Mouse (Mus musculus) kidney, adult 11 months (tissue): ENCODE results near the gene Kctd7.

Experiments
- DNase-seq: peaks from one replicate; pipeline ENCODE4 v3.0.0; 2022

Kctd7 gene

DNA sequence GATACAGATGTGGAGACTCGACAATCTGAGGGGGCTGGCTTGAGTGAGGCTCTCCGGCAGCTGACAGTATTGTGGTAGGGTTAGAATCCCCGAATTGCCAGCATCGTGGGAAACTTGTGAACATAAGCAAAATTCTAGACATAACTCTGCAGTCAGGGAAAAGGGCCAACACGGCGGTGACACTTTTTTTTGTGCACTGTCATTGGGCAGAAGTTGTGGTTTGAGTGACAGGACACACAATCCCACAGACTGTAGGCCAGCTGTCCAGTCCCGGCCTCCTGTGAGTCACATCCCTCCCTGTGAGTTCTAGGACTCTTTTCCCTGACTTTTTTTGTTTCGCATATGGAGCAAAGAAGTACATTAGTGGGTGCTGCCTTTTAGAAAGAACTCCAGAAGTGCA lies 1.3 kb downstream of the Kctd7 start:
- no peak for DNase-seq

DNA sequence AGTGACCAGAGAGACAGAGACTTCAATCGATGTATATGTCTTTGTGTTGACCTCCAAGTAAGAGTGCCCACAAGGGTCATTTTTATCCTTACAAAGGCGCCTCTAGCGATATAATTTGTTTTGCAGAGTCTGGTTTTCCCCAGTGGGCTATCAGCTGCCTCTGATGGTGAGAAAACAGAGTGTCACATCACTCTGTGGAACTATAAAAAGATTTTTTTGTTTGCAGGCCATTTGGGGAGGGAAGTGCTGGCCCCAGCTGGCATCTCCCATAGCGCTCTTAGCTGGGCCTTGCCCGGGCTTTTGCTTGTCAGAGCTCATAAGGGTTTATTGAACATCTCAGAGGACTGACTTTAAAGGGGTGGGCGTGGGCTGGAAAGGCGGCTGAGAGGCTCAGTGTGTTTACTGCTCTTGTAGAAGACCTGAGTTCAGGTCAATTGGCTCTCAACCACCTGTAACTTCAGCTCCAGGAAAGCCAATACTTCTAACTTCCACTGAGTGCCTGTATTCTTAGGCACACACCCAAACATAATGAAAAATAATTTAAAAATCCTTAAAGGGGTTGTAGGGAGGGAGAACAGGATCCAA lies 5.2 kb downstream of the Kctd7 start:
- no peak for DNase-seq

DNA sequence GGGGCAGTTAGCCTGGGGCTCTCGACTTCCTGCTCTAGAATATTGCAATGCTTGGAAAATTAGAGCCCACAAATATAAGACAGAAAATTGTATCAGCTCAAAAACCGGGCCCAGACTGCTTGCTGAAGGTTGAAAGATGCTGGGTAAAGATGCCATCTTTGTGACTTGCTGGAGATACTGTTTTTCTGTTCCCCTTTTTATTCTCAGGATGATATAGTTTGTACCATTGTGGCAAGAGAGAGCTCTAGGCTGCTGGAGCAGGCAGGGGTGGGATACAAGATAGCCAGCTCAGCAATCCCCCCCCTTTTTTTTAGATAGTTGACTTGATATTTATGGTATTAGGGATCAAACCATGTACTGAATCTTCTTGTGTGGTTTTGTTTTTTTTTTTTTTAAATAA lies 9.6 kb downstream of the Kctd7 start:
- no peak for DNase-seq

- DNase-seq = no peak
Measured at GRCm38 (mm10) chr5:130158545-130158944, 13.9 kb downstream of the Kctd7 start.

DNA sequence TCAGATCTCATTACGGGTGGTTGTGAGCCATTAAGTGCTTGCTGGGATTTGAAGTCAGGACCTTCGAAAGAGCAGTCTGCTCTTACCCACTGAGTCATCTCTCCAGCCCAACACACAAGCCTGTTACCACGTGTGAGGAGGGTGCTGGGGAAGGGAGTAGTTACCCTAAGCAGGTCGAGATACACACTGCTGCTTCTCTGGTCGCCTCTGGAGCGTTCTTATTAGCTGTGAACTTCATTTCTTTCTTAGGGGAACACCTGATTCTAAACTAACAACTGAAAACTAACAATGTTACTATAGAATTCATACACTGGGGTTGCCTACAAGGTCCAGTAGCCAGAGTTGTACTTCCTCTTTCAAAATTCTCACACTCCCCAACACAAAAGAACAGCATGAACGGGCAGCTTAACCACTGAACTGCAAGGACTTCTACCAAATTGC lies 15.1 kb downstream of the Kctd7 start:
- no peak for DNase-seq

DNA sequence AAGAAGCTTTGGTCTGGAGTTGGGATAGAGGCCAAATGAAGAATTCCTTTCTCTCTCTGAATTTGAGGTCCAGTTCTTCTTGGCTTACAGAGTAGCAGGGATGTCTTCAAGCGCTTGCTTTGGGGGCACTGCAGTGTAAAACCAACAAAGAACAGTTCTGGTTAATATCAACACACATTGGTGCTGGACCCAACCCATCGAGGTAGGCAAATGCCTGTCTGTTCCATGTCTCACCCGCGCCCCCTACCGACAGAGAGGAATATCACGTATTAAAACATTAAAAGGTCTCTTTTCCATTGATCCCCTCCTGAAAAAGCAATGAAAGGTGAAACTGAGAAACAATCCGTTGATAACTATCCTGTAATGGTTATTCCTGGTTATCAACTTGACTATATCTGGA lies 19.0 kb downstream of the Kctd7 start:
- peak; percentile 51 for DNase-seq

DNA sequence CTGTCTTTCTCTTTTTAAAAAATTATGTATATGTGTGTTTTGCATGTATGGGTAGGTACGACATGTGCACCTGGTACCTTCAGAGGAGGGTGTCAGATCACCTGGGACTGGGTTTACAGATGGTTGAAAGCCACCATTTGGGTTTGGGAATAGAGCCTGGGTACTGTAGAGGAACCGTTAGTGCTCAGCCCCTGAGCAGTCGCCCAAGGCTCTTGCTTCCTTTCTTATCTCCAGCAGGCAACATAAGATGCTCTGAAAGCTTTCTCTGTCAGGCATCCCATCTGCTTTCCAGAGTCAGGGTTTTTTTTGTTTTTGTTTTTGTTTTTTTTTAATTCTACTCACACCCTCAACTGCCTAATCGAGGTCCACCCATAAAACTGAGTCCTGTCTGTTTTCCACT lies 20.6 kb downstream of the Kctd7 start:
- DNase-seq = no peak

DNA sequence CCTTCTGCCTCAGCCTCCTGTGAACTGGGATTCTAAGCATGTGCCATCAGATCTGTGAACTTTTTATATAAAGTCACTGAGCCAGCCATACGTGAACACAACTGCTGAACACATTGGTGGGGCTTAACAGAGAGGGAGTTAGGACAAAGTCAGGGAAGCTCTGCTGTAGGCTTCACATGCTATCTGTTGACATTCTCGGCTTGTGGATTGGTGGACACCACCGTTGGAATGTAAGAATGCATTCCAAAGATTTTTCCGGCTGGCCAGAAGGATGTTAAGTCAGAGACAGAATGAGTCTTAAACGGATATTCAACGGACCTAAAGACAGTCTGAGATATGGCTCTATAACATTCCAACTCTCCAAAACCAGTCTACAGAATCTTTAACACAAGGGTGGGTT lies 24.4 kb downstream of the Kctd7 start:
- DNase-seq = no peak

- DNase-seq = no peak
Measured at GRCm38 (mm10) chr5:130170666-130171422, 26.2 kb downstream of the Kctd7 start.

- DNase-seq = peak; percentile 94
Measured at GRCm38 (mm10) chr5:130171423-130171954, 26.8 kb downstream of the Kctd7 start, which contains the start of gene Rabgef1. Gene Rabgef1 (plus strand): TSS chr5:130171798.

DNA sequence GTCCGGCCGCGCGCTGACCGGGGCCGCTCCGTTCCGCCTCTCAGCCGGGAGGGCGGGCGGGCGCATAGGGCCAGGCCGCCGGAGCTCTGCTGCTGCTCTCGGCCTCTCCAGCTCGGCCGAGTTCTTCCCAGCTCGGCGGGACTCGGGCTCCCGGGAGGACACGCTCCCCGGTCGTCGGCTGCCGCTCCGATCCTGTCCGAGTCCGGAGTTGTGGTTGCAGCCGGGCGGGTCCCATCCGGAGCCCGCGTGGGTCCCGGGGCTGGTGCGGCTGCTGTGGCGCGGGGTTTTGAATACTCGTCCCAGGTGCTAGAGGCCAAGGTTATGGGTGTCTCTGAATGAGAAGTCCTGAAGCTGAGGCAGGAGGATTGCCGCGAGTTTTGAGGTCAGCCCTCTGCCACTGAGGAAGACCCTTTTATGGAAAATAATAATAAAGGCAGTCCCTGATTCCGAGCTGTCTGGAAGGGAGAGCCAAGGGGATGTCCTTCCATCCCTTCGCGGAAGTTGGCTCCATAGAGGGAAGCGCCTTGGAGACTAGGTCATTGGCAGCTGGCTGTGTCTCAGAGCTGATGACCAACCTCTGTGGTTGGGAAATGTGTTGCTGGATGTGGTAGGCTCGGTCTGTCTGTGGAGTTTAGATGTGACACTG lies 27.4 kb downstream of the Kctd7 start:
- peak; percentile 58 for DNase-seq

DNA sequence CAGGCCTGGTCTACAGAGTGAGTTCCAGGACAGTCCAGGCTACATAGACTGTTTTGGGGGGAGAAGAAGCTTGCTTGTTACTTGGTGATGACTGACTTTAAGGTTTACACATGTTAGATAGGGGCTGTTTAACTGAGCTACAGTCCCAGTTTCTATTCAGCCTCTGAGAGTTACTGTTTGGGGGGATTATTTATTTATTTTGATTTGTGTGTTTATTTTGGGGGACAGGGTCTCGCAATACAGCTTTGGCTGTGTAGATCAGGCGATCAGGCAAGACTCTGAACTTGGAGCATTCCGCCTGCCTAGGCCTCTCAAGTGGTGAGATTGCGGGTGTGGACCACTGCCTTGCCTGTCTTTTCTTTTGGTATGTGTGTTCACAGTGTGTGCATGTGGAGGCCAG lies 28.4 kb downstream of the Kctd7 start:
- no peak for DNase-seq

- DNase-seq = no peak
Measured at GRCm38 (mm10) chr5:130177871-130178270, 33.2 kb downstream of the Kctd7 start.

- DNase-seq = no peak
Measured at GRCm38 (mm10) chr5:130180362-130180761, 35.7 kb downstream of the Kctd7 start.

DNA sequence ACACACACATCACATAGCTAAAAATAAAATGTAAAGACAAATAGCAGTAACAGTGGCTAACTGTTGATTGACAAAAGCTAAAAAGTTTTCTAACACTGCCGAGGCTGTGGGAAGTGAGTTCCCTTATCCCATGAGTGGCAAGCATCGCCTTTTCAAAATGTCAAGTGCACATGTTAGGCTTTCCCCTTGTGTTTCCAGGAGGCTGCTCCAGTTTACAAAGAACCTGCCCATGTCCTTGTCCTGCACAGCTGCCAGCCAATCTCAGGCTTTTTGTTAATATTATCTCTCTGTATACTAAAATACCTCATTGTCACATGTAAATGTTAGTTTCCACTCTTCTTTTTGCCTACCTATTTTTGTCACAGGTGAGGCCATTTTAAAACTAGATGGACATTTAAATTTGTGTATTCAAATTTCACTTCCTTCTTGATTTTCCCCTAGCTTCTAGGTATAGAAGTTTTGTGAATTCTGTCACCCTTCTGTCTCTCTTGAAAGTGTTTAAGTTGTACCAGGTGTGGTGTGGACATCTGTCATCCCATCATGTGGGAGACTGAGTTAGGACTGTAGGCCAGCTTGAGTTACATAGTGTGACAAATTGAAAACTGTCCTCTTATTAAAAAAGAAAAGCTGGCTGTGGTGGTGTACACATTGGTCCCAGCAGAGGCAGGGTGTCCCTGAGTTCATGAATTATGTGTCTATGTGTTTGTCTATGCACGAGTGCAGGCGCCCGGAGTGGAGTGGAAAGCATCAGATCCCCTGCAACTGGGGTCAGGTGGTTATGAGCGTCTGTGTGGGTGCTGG lies 37.3 kb downstream of the Kctd7 start:
- DNase-seq = no peak

DNA sequence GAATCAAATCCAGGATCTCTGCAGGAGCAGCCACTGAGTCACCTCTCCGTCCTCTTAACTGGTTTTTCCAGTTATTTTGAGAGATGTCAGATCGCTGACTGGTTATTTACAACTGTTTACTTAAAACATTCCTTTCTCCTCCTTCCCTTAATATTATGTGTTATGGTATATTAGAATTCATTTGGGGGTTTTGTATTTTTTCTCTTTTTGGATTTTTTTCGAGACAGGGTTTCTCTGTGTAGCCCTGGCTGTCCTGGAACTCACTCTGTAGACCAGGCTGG lies 37.8 kb downstream of the Kctd7 start:
- no peak for DNase-seq

GRCm38 (mm10) chr5:130184193-130184856 lies 39.7 kb downstream of the Kctd7 start:
- no peak for DNase-seq

DNA sequence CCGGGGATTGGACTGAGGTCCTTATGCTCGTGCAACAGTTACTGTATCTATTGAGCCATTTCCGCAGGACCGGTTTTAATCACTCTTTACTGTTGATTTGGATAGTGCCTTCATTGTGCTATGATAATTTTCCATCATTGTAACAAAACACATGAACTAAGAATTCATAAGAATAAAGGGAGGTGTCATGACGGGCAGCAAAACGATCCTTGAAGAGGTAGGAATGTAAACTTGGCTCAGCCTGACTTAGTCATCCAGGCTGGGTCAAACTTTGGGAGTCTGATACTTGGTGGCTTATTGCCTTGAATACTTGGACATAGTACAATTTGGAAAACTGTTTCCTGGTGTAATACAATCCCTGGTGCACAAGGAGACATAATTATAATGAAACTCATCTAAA lies 40.7 kb downstream of the Kctd7 start:
- DNase-seq = no peak

DNA sequence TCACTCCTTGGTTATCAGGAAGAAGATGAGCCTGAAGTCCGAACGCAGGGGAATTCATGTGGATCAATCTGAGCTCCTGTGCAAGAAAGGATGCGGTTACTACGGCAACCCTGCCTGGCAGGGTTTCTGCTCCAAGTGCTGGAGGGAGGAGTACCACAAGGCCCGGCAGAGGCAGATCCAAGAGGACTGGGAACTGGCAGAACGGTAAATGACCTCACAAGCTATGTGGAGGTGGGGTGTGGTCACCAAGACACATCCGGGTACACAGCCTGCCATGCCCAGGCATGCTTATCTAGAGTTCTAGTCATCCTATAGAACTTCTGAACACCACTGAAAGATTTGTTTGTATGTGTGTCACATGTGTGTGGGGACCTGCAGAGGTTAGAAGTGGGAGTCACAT lies 42.7 kb downstream of the Kctd7 start:
- DNase-seq = no peak

DNA sequence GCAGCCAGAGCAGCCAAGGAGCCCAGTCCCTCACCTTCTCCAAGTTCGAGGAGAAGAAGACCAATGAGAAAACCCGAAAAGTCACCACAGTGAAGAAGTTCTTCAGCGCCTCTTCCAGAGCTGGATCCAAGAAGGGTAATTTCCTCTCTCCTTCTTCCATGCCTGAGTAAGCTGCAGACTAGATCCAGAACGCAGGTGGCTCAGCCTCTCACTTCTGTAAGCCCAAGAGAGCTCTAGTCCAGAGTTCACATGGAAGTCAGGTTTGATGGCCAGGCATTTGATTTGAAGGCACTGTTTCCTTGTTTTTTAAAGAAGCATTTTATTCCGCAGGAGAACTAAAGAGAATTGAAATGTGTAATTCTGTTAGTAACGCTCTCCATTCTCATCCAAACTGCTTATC lies 46.2 kb downstream of the Kctd7 start:
- peak; percentile 40 for DNase-seq

DNA sequence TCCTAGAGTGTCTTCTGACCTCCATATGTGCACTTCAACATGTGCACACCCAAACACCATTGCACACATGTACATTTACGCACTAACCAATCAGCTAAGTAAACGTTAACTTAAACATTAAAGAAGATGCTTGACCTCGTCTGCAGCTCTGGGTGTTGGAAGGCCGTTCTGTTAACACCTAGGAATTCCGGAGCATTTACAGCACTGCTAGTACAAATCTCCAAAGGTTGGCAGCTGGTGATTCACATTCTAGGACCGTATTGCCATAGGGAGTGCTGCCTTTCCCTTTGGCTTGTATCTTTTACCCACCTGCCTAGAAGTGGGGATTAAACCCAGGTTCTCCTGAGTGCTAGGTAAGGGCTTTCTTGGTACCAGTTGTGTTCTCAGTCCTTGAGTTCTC lies 47.2 kb downstream of the Kctd7 start:
- no peak for DNase-seq

- DNase-seq = peak; percentile 44
Measured at GRCm38 (mm10) chr5:130192356-130192944, 47.8 kb downstream of the Kctd7 start.
